Mouse (Mus musculus): ENCODE measurements around the gene Alk. TPM values are rescaled to one million over a fixed set of nuclear protein-coding genes. Genes with fewer than 3 reads are reported as not detected.

Alk gene
- polyA plus RNA-seq, 1 experiment from 2014 or later, result 0.07 TPM

- TF ChIP-seq EP300 (IDR thresholded peaks at IDR 0.05; ENCODE audit: low read depth) (no peak), CTCF (IDR thresholded peaks at IDR 0.05; ENCODE audit: low read depth) (no peak)
- no peak overlapping the region for H3K4me3 ChIP-seq (ENCODE audit: low read depth, low read length)
- H3K27ac ChIP-seq (ENCODE audit: low read depth), result no peak overlapping the region
- no peaks in the 10 kb centered on the region for H3K27me3 ChIP-seq (ENCODE audit: insufficient read depth, low read length)
- no peak overlapping the region for H3K9ac ChIP-seq (replicated peaks)
- no peak for ATAC-seq
- H3K36me3 ChIP-seq (replicated peaks; ENCODE audit: insufficient read depth, low read length), result no peaks in the 10 kb centered on the region
- 74% methylated on average over 10 of the region's 10 CpGs for WGBS (ENCODE audit: insufficient replicate concordance)
- no peak for DNase-seq
- H3K4me2 ChIP-seq (ENCODE audit: low read depth, low read length), result no peak overlapping the region
- no peaks in the 10 kb centered on the region for H3K9me3 ChIP-seq (ENCODE audit: low read length)
- no peaks in the 10 kb centered on the region for H3K4me1 ChIP-seq (ENCODE audit: insufficient read depth)
These were observed 582.4 kb downstream of the Alk start for GRCm38 (mm10) chr17:72021733-72022669.

- no peak overlapping the region for H3K4me3 ChIP-seq (ENCODE audit: low read depth, low read length)
- no peak overlapping the region for H3K9ac ChIP-seq (replicated peaks)
- H3K4me2 ChIP-seq (ENCODE audit: low read depth, low read length), result no peak overlapping the region
- H3K4me1 ChIP-seq (ENCODE audit: insufficient read depth), result no peaks in the 10 kb centered on the region
- no peaks in the 10 kb centered on the region for H3K9me3 ChIP-seq (ENCODE audit: low read length)
- H3K27me3 ChIP-seq (ENCODE audit: insufficient read depth, low read length), result no peaks in the 10 kb centered on the region
- ATAC-seq, result no peak
- DNase-seq, result no peak
- H3K27ac ChIP-seq (ENCODE audit: low read depth), result no peak overlapping the region
- H3K36me3 ChIP-seq (replicated peaks; ENCODE audit: insufficient read depth, low read length), result no peaks in the 10 kb centered on the region
- TF ChIP-seq EP300 (IDR thresholded peaks at IDR 0.05; ENCODE audit: low read depth) (no peak), CTCF (IDR thresholded peaks at IDR 0.05; ENCODE audit: low read depth) (no peak)
These were observed 587.1 kb downstream of the Alk start for GRCm38 (mm10) chr17:72017329-72017728.

- TF ChIP-seq EP300 (IDR thresholded peaks at IDR 0.05; ENCODE audit: low read depth) (no peak), CTCF (IDR thresholded peaks at IDR 0.05; ENCODE audit: low read depth) (no peak)
- ATAC-seq, result no peak
- 79% methylated on average over 3 of the region's 3 CpGs for WGBS (ENCODE audit: insufficient replicate concordance)
These were observed 589.2 kb downstream of the Alk start for GRCm38 (mm10) chr17:72015253-72015652.

GRCm38 (mm10) chr17:72012775-72013174 lies 591.7 kb downstream of the Alk start:
- Histone ChIP-seq H3K4me1 (ENCODE audit: insufficient read depth) (no peaks in the 10 kb centered on the region), H3K9me3 (ENCODE audit: low read length) (no peaks in the 10 kb centered on the region), H3K27ac (ENCODE audit: low read depth) (no peak overlapping the region), H3K4me2 (ENCODE audit: low read depth, low read length) (no peak overlapping the region), H3K9ac (replicated peaks) (no peak overlapping the region), H3K27me3 (ENCODE audit: insufficient read depth, low read length) (no peaks in the 10 kb centered on the region), H3K36me3 (replicated peaks; ENCODE audit: insufficient read depth, low read length) (no peaks in the 10 kb centered on the region), H3K4me3 (ENCODE audit: low read depth, low read length) (no peak overlapping the region)
- ATAC-seq (no peak), DNase-seq (no peak)
- 63% methylated on average over 9 of the region's 9 CpGs for WGBS (ENCODE audit: insufficient replicate concordance)
- no peak for TF ChIP-seq CTCF (IDR thresholded peaks at IDR 0.05; ENCODE audit: low read depth)
- TF ChIP-seq EP300 (IDR thresholded peaks at IDR 0.05; ENCODE audit: low read depth), result no peak

More at GRCm38 (mm10) chr17:72015253-72015652, 589.2 kb downstream of the Alk start:
- H3K4me3 ChIP-seq (ENCODE audit: low read depth, low read length), result no peak overlapping the region
- H3K36me3 ChIP-seq (replicated peaks; ENCODE audit: insufficient read depth, low read length), result no peaks in the 10 kb centered on the region
- no peak for DNase-seq
- no peaks in the 10 kb centered on the region for H3K4me1 ChIP-seq (ENCODE audit: insufficient read depth)
- no peak overlapping the region for H3K27ac ChIP-seq (ENCODE audit: low read depth)
- no peak overlapping the region for H3K4me2 ChIP-seq (ENCODE audit: low read depth, low read length)
- no peaks in the 10 kb centered on the region for H3K27me3 ChIP-seq (ENCODE audit: insufficient read depth, low read length)
- H3K9me3 ChIP-seq (ENCODE audit: low read length), result no peaks in the 10 kb centered on the region
- H3K9ac ChIP-seq (replicated peaks), result no peak overlapping the region

- Histone ChIP-seq H3K27ac (ENCODE audit: low read depth) (no peak overlapping the region), H3K9me3 (ENCODE audit: low read length) (no peaks in the 10 kb centered on the region), H3K27me3 (ENCODE audit: insufficient read depth, low read length) (no peaks in the 10 kb centered on the region), H3K4me1 (ENCODE audit: insufficient read depth) (no peaks in the 10 kb centered on the region), H3K9ac (replicated peaks) (no peak overlapping the region), H3K36me3 (replicated peaks; ENCODE audit: insufficient read depth, low read length) (no peaks in the 10 kb centered on the region), H3K4me3 (ENCODE audit: low read depth, low read length) (no peak overlapping the region), H3K4me2 (ENCODE audit: low read depth, low read length) (no peak overlapping the region)
- 70% methylated on average over 2 of the region's 2 CpGs for WGBS (ENCODE audit: insufficient replicate concordance)
- ATAC-seq (no peak), DNase-seq (no peak)
- TF ChIP-seq EP300 (IDR thresholded peaks at IDR 0.05; ENCODE audit: low read depth) (no peak), CTCF (IDR thresholded peaks at IDR 0.05; ENCODE audit: low read depth) (no peak)
These were observed 594.6 kb downstream of the Alk start for GRCm38 (mm10) chr17:72009836-72010235.

GRCm38 (mm10) chr17:72008389-72008788 lies 596.0 kb downstream of the Alk start:
- ATAC-seq, result no peak

More at GRCm38 (mm10) chr17:72008389-72008788, 596.0 kb downstream of the Alk start:
- no peaks in the 10 kb centered on the region for H3K9me3 ChIP-seq (ENCODE audit: low read length)
- no peak for TF ChIP-seq CTCF (IDR thresholded peaks at IDR 0.05; ENCODE audit: low read depth)
- TF ChIP-seq EP300 (IDR thresholded peaks at IDR 0.05; ENCODE audit: low read depth), result no peak
- no peak overlapping the region for H3K9ac ChIP-seq (replicated peaks)
- no peak for DNase-seq
- H3K36me3 ChIP-seq (replicated peaks; ENCODE audit: insufficient read depth, low read length), result no peaks in the 10 kb centered on the region
- H3K27me3 ChIP-seq (ENCODE audit: insufficient read depth, low read length), result no peaks in the 10 kb centered on the region
- H3K4me2 ChIP-seq (ENCODE audit: low read depth, low read length), result no peak overlapping the region
- no peaks in the 10 kb centered on the region for H3K4me1 ChIP-seq (ENCODE audit: insufficient read depth)
- 55% methylated on average over 5 of the region's 5 CpGs for WGBS (ENCODE audit: insufficient replicate concordance)
- no peak overlapping the region for H3K27ac ChIP-seq (ENCODE audit: low read depth)
- H3K4me3 ChIP-seq (ENCODE audit: low read depth, low read length), result no peak overlapping the region

Data from liver, postnatal 0 days (tissue).